Mouse (Mus musculus): ENCODE data around the gene Tmprss2.

The Tmprss2 gene

GRCm38 (mm10) chr16:97610939-97611338, at the start of gene Tmprss2:
Tmprss2 (minus strand) TSS chr16:97611195.
- no peak for DNase-seq (ENCODE audit: low read depth in 1 of 2, low spot score in 2 of 2)

DNA sequence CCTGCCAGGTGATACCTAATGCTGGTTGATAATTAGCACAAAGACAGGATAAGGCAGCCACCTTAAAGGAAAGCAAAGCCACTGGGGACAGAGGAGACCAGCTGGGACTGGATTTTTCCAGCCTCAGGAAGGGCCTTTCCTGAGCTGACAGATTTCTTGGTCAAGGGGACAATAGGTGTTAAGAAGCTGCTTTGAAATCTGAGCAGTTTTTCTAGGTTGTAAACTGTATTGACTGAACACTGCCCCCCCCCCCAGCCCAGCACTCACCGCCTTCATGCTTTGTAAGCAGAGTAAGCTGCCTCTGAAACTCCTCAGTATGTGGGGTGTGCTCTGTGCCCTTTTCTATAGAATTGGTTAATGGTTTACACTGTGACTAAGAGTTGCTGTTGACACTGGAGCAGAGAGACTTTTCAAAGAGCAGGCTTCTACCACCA, 48.2 kb upstream of the Tmprss2 start:
- no peak for DNase-seq (ENCODE audit: low read depth in 1 of 2, low spot score in 2 of 2)

DNA sequence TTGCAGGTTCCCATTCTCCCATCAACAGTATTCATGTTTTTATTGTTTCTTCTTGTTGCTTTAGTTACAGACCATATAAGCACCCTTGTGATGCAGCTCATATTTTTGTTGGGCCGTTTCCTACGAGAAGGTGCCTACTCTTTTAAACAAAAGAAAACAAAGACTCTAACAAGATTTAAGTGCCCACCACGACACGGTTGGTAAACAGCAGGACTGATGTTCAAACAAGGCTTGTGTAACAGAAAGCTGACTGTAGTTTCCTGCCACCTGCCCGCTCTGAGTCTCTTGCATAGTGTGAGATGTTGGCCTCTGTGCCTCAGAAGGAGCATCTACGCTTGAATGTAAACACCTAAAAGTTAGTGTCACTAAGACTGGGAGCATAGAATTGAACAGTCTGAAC, 47.5 kb upstream of the Tmprss2 start:
- no peak for DNase-seq (ENCODE audit: low read depth in 1 of 2, low spot score in 2 of 2)

GRCm38 (mm10) chr16:97655800-97656199, 44.8 kb upstream of the Tmprss2 start:
- no peak for DNase-seq (ENCODE audit: low read depth in 1 of 2, low spot score in 2 of 2)

- DNase-seq (ENCODE audit: low read depth in 1 of 2, low spot score in 2 of 2), result no peak
These were observed 38.7 kb upstream of the Tmprss2 start for GRCm38 (mm10) chr16:97649522-97650188.

DNA sequence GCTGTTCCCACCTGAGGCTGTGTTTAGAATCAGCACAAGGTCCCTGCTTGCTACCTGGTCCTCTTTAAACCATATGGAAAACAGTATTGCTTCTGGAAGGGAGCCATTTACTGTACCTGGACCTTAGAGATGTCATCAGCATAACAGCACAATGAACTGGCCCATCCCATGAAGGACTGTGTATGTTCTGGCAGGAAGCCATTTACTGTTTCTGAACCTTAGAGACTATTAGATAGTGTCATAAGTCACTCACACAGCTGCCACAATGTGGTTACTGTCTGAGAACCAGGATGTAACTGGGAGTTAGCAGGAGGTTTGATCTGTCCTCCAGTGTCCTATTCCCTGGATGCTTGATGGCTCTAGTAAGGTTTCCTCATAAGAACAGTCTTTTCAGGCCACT, 33.7 kb upstream of the Tmprss2 start:
- no peak for DNase-seq (ENCODE audit: low read depth in 1 of 2, low spot score in 2 of 2)

GRCm38 (mm10) chr16:97639630-97640029, 28.6 kb upstream of the Tmprss2 start:
- DNase-seq (ENCODE audit: low read depth in 1 of 2, low spot score in 2 of 2), result no peak

DNA sequence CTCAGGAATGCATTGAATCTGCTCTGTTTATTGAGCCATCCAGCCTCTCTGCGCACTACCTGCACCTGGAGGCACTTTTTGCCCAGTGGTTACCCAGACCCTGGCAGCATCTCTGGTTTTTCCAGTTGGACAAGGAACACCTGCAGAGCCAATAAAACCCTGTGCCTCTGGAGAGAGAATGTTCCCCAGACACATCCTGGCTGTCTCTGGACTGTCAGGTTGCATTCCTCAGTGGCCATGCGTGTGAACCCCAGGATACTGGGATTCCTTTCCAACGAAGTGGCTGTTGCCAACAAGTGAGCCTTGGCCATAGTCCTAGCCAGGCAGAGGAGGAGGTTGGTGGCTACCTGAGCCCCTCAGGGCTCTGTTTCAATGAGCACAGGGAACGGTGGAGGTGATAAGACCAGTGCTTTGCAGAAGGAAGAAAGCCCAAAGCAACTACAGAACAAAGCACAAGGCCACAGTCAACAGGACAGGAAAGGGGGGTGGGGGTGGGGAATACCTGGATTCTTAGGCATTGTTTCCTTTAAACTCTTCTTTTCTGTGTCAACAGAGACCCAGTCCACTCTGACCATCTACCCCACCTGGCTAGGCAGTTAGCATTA, 22.0 kb upstream of the Tmprss2 start:
- DNase-seq (ENCODE audit: low read depth in 1 of 2, low spot score in 2 of 2), result no peak

GRCm38 (mm10) chr16:97623166-97623565, 12.2 kb upstream of the Tmprss2 start:
- no peak for DNase-seq (ENCODE audit: low read depth in 1 of 2, low spot score in 2 of 2)

DNA sequence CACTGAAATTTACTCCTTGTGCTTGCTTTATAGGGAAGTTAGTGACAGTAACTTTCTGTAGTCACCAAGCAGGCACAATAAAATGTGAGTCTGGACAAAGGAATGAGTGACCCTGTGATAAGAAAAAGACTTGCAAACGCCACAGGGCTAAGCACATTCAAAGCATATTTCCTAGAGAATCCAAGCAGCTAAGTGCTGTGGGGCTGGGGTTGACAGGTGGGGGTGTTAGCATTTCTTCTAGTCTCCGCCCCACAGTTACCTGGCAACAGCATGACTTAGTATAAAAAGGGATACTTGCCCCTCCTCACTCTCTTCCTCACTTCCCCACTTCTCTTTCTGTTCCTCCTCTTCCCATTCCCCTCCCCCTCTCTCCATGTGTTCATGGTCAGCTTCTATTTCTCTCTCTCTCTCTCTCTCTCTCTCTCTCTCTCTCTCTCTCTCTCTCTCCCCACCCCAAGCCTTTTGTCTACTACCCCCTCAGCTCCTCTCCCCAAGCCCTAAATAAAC, 11.4 kb upstream of the Tmprss2 start:
- DNase-seq (ENCODE audit: low read depth in 1 of 2, low spot score in 2 of 2), result no peak

DNA sequence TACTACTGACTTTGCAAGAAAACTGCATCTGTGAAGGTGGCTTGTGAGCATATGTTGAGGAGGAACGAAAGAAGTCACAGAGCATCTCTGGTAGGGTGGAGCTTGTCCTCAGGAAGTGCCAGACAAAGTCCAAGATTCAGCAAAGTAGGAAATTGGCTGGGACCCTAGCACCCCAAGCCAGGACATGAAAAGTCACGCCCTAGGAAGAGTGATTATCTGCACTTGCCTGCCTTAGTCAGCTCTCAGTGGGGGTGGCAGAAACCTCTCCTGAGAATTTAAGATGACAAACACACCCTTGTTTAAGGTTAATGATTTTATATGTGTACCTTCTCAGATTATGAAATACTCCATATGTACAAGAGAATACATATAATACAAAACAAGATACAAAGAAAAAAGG, 7.3 kb upstream of the Tmprss2 start:
- DNase-seq (ENCODE audit: low read depth in 1 of 2, low spot score in 2 of 2), result no peak

DNA sequence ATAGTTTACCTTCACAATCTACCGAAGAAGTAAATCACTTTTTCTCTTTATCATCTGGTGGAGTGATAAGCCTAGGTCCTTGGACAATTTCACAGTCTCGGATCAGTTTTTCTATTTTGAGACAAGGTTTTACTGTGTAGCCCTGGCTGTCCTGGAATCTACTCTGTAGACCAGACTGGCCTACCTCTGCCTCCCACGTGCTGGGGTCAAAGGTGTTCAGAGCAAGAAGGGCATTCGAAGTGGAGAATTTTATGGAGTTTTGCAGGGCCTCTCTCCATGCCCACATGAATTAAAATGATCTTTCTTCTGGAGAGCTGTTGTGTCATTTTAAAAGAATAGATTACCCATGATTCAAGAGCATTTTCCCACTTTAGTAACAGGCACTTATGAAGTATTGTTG, 1.0 kb upstream of the Tmprss2 start:
- DNase-seq (ENCODE audit: low read depth in 1 of 2, low spot score in 2 of 2), result no peak

GRCm38 (mm10) chr16:97610246-97610645, 749 bp downstream of the Tmprss2 start:
- DNase-seq (ENCODE audit: low read depth in 1 of 2, low spot score in 2 of 2), result no peak

GRCm38 (mm10) chr16:97609676-97610075, 1.3 kb downstream of the Tmprss2 start:
- DNase-seq (ENCODE audit: low read depth in 1 of 2, low spot score in 2 of 2), result no peak

GRCm38 (mm10) chr16:97607956-97608355, 3.0 kb downstream of the Tmprss2 start:
- DNase-seq (ENCODE audit: low read depth in 1 of 2, low spot score in 2 of 2), result no peak

GRCm38 (mm10) chr16:97606829-97607228, 4.2 kb downstream of the Tmprss2 start:
- no peak for DNase-seq (ENCODE audit: low read depth in 1 of 2, low spot score in 2 of 2)

- DNase-seq (ENCODE audit: low read depth in 1 of 2, low spot score in 2 of 2), result no peak
These were observed 4.9 kb downstream of the Tmprss2 start for GRCm38 (mm10) chr16:97605957-97606721.

DNA sequence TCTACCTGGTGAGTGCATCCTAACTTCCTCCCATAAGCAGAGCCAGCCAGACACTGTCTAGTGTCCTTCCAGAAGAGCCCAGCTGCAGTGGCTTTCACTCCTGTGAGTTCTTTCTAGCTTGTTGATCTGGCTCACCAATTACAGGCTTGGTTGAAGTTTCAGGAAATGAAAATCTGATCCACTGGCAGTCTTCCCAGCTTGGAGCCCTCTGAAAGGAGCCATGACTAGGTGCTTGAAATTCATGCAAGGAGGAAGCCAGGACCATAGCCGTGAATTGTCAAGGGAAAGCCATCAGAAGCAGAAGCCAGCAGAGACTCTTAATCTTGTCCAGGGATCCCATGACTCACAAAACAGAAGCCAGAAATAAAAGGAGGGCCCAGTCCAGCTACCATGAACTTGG, 8.7 kb downstream of the Tmprss2 start:
- no peak for DNase-seq (ENCODE audit: low read depth in 1 of 2, low spot score in 2 of 2)

DNA sequence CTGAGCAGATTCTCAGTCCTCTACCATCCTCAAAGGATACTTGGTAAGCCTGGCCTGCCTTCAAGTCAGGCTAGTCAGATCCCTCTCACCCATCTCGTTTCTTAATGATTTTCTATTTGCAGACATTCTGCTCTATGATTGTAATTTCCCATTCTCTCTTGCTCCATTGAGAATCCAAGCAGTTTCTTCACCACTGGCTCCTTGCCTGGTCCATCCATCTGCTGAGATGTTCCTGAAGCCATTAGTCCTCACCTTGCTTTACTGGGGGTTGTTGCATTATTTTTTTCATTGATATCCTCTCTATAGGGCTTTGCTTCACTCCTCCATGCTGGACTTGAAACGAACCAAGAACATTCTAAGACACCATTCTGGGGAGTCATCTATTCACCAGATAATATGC, 10.4 kb downstream of the Tmprss2 start:
- DNase-seq (ENCODE audit: low read depth in 1 of 2, low spot score in 2 of 2), result no peak

- DNase-seq (ENCODE audit: low read depth in 1 of 2, low spot score in 2 of 2), result no peak
These were observed 12.9 kb downstream of the Tmprss2 start for GRCm38 (mm10) chr16:97598046-97598445.

DNA sequence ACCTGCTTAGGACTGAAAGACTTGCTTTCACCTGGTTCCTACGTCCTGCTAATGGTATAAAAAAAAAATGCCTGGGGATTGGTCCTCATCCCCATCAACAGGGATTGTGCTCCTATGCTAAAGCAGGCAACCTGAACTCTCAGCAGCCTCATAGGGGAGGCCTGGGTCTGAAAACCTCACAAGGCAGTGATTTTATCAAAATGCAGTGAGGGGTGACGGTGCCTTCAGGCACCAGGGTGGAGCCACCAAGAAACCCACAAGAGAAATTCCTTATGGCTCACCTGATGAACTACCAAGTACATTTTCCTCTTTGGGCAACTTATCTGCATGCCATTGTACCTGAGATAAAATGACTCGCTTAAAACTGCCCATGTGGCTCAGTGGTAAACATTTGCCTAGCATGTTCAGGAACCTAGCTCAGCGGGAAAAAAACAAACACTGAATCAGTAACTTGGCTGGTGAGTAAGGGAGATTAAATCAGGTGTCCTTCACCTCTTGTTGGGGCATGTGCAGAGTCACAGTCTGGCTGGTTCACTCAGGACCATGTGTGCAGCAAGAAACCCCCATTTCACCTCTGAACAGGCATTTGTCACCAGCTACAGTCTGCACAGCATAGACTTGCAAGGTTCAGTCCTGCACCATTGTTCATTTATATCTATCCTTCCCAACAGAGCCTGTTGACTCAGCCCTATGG, 17.0 kb downstream of the Tmprss2 start:
- DNase-seq (ENCODE audit: low read depth in 1 of 2, low spot score in 2 of 2), result no peak
